Comparison of ENCODE assay signal across 21 mouse cellular contexts in genomic region chr10:109723646-109724045, GRCm38 (mm10).
"Had no signal": no experiment of that assay in that cellular context is flagged by ENCODE, and none has a peak within 500 bp of the region (broad histone marks: within the 10 kb centered on the region; RNA-seq: fewer than 3 reads in every experiment).

No protein-coding gene starts in this region.

- DNase-seq: liver, embryonic 13.5 days; liver, postnatal 0 days; lung, embryonic 14.5 days; lung, postnatal 10 days; midbrain, embryonic 14.5 days; right cerebral cortex, adult 18-20 months; right cerebral cortex, postnatal 25 days; thymus, adult 2 months; thymus, postnatal 25 days; thymus, postnatal 4 days had no signal

- H3K4me1 ChIP-seq: liver, embryonic 13.5 days; liver, embryonic 15.5 days; megakaryocyte, embryonic 14.5 days; midbrain, embryonic 10.5 days; midbrain, embryonic 12.5 days; neural tube, embryonic 13.5 days; neural tube, embryonic 15.5 days; stomach, embryonic 15.5 days had no signal

- H3K9ac ChIP-seq: liver, embryonic 13.5 days; liver, embryonic 15.5 days; liver, postnatal 0 days; lung, embryonic 14.5 days; midbrain, embryonic 12.5 days; neural tube, embryonic 13.5 days; neural tube, embryonic 15.5 days; stomach, embryonic 15.5 days had no signal

- H3K9me3 ChIP-seq: liver, embryonic 13.5 days; liver, embryonic 15.5 days; midbrain, embryonic 10.5 days; midbrain, embryonic 12.5 days; neural tube, embryonic 13.5 days; neural tube, embryonic 15.5 days; stomach, embryonic 15.5 days had no signal

- ATAC-seq: liver, postnatal 0 days; midbrain, embryonic 16.5 days had no signal

- H3K27ac ChIP-seq: liver, embryonic 13.5 days; liver, embryonic 15.5 days; macrophage; midbrain, embryonic 10.5 days; midbrain, embryonic 12.5 days; neural tube, embryonic 13.5 days; neural tube, embryonic 15.5 days; stomach, embryonic 15.5 days; stomach, postnatal 0 days had no signal

- H3K36me3 ChIP-seq: liver, embryonic 13.5 days; liver, embryonic 15.5 days; midbrain, embryonic 10.5 days; midbrain, embryonic 12.5 days; neural tube, embryonic 13.5 days; stomach, embryonic 15.5 days had no signal

- H3K4me3 ChIP-seq: liver, embryonic 13.5 days; liver, embryonic 15.5 days; megakaryocyte, embryonic 14.5 days; midbrain, embryonic 10.5 days; midbrain, embryonic 12.5 days; myocyte; neural tube, embryonic 13.5 days; neural tube, embryonic 15.5 days; stomach, embryonic 15.5 days had no signal

- H3K4me2 ChIP-seq: liver, embryonic 13.5 days; liver, embryonic 15.5 days; lung, embryonic 14.5 days; midbrain, embryonic 12.5 days; neural tube, embryonic 13.5 days; neural tube, embryonic 15.5 days; stomach, embryonic 15.5 days had no signal

- H3K27me3 ChIP-seq: liver, embryonic 13.5 days; liver, embryonic 15.5 days; megakaryocyte, embryonic 14.5 days; midbrain, embryonic 12.5 days; neural tube, embryonic 13.5 days; neural tube, embryonic 15.5 days; stomach, embryonic 15.5 days had no signal
